Mouse (Mus musculus) brain, embryonic 14.5 days (tissue): ENCODE results near the gene Casd1.

ENCODE experiments used
- CTCF ChIP-seq: fragments of 200-500 bp; IDR thresholded peaks from 2 replicates; pipeline ENCODE4 v1.5.1; 2012; ENCODE audit warnings: inconsistent platforms, mild to moderate bottlenecking, moderate library complexity, borderline replicate concordance; ENCODE audit not compliant: insufficient read depth, insufficient read length; ENCODE audit errors: extremely low read depth
- POLR2A ChIP-seq: fragments of 200-500 bp; IDR thresholded peaks from 2 replicates; pipeline ENCODE4 v1.6.1; 2012; ENCODE audit warnings: mild to moderate bottlenecking, inconsistent platforms, borderline replicate concordance; ENCODE audit not compliant: poor library complexity, insufficient read depth, insufficient read length, severe bottlenecking; ENCODE audit errors: extremely low read depth

DNA sequence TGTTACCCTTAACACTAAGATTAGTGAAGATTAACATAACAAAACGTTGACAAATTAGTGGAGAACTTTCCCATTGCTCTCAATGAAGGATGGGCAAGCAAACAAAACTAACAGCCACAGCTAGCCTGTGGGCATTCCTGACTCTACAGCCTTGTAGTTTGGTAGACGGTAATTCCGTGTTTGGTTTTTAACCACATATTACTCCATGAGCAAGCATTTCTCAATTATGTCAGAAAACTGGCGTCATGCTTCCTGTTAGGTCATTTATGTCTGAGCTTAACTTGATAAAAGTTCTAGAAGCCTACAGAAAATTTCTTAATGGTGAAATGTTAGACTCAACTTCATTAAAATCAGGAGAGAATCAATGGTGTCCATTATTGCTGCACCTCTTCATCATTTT lies 11.2 kb downstream of the Casd1 start:
- no peak for TF ChIP-seq CTCF
- TF ChIP-seq POLR2A, result no peak
